Mouse (Mus musculus) T-cell, adult 2 months (primary cell): ENCODE data around the gene Gas2l1.

Experiments
- DNase-seq: peaks from one replicate; pipeline ENCODE4 v3.0.0; 2022; ENCODE audit warnings: low spot score

Gene Gas2l1

DNA sequence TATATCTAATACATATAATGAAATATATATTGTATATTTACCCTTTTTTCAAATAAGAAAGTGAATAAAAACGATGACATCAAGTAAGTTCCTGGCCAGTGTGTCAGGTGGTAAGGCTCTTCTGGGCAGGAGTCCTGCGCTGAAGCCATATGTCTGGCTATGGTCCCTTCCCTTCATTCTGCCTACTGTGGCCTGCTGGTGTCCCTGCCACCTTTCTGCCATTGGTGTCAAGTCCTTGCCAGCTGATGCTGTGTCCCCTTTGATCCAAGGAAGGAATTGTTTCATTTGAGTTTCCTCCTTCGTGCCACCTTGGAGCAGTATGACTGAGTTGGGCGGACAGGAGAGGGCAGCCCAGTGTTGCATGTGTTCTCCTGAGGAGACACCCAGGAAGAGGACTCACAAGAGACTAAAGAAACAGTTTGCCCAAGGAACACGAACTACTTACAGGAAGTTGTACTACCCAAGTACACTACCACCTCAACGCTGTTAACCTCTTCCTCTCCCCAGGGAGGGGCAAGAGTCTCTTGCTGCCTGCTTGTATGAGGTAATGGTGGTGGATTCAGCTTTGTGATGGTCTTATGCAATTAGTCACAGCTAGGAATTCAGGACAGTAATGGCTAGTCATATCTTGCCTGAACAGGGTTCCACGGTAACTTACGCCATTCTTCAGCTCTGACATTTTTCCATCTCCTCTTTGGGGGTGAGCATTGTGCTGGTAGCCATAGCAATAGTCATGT, 22.3 kb downstream of the Gas2l1 start:
- DNase-seq, result no peak

DNA sequence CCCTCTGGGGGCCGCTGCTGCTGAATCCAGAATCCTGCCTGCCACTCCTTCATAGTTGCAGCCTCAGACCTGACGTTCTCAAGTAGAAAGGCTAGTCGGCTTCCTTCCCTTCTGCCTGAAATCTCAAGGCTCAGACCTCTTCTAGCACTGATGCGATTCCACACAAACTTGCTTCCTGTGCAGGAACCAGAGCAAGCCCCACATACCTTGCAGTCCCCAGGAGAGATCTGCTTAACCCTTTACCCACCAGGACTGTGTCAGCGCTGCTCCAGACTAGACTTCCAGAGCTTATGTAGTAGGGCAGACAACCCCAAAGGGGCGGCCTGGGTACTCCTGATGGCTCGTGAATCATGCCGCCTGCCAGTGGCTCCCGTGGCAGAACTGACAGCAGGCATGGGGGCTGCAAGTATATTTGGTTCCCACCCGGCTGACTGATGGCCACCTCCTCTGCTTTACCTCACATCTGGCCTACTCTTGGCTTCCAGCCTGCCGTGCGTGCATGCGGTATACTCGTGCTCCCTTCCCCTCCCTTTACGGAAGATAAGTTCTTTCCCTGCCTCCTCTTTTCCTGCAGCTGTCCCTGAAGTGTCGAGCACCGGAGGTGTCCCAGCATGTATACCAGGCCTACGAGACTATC, 23.9 kb downstream of the Gas2l1 start:
- DNase-seq, result no peak

DNA sequence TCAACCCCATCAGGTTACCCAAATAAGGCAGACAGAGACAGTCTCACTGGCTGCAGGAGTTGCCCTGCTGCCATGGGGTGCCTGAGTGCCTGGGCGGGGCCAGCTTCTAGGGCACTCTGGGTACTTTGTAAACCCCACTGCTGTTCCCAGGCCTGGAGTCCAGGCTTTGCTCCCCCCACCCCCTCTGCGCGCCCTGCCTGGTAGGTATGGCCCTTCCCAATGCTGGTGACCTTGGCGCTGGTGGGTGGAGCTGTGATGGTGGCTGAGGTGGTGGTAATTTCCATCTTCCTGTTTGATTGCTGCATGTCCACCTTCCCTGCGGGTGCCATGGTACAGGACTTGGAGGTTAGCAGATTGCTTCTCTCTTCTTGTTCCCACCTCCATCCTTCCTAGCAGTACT, 24.5 kb downstream of the Gas2l1 start:
- DNase-seq, result no peak

DNA sequence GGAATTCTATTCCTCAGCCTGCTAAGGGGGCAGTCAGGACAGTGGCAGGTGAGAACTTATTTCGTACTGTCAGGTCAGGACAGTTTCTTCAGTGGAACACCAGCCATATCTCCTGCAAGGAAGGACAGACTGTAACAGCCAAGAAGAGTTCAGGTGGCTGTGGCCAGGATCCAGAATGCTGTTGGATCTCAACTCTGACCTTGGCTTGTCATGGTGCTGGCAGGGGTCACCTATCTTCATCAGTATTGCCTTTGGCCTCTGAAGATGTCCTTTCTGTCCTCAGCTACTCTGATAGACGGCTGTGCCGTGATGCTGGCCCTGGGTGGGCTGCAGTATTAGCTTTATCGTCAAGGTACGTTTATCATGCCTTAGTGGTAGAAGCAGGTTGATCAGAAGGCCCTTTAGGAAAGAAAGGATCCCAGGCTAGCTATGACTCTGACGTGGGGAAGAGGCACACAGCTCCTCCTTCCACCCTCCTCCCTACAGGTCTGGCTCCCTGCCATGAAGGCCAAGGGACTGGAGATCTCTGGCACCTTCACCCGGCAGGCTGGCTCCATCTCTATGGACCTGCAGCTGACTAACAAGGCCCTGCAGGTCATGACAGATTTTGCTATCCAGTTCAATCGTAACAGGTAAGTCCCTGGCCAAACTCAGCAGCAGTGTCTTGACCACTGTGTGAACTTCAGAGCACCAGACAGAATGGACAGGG, 27.8 kb downstream of the Gas2l1 start:
- DNase-seq, result no peak

DNA sequence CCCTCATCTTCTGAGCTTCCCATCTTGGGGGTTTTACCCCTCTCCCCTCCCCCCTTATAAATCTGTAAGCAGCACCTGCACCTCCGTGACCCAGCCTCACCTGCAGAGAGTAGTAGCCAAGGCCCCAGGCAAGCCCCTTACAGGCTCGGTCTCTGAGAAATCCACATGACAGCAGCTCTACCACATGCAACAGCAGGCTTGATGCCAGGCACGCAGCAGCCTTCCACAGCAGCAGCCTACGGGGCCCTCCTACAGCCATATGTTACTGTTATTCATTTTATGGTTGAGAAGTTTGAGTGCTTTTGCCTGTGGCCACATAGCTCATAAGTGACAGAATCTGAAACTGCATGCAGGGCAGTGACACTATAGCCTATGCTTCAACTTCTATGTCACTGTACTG, 29.7 kb downstream of the Gas2l1 start:
- DNase-seq, result no peak

DNA sequence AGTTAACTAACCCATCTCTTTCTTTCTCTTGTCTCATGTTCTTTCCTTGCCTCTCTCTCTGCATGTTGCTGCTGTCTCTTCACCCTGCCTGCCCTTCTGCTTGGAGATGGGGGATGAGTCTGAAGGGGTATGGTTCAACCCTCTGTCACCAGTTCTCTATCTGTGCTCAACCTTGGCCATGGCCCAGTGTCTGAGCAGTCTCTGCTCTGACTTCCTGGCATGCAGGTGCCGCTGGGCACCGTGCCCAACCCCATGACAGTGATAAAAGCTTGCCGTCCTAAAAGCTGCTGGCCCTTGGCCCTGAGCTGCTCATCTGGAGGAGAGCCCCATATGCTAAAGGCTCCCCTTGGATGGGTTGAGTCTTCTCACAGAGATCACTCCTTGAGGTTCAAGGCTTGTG, 32.0 kb downstream of the Gas2l1 start:
- no peak for DNase-seq

DNA sequence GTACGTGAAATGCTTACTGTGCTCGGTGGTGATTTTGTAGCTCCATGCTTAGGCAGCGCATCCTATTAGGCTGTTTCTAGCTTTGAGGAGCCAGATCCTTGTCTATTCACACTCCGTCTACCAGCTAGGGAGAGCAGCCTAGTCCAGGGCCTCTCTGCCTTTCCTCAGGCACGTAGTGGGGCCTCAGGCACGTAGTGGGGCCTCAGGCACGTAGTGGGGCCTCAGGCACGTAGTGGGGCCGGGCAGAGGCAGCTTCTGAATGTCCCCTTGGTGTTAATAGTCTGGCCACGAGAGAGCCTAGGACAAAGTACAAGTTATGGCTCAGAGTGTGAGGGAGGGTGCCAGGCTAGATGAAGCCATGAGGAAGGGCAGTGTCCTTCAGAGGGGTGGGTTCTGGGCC, 32.4 kb downstream of the Gas2l1 start:
- no peak for DNase-seq

DNA sequence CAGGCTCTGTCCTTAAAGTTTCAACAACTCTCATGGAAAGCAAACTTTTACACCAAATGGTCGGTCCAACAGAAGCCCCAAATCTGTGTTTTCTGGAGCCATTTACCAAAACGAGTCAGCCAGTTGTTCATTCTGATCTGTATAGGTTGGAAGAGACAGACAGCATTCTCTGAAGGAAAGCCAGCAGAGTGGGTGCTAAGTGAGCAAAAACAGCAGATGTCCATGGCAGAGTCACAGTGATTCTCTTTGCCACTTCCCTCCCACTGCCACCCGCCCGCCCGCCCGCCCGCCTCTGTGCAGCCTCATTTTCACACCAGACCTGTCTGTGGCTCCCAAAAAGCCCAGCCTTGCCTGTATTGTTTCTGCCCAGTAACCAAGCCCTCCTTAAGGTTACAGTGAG, 36.9 kb downstream of the Gas2l1 start:
- no peak for DNase-seq

DNA sequence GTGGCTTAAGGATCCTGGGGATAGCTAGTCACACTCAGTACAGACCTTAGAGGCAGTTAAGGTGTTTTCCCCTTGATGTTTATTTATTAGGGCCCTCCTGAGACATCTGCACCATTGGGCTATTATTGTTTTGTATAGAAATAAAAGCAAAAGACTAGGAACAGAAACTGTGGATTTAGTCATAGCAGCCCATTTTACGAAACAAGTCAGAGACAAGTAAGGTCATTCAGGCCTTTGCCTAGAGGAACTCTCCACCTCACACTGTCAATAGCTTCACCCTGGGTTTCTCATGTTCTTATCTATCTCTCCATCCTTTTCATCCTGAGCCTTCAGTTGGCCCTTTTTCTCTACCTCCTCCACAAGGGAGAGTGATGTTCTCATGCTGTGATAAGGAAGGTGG, 40.0 kb downstream of the Gas2l1 start:
- DNase-seq, result no peak

DNA sequence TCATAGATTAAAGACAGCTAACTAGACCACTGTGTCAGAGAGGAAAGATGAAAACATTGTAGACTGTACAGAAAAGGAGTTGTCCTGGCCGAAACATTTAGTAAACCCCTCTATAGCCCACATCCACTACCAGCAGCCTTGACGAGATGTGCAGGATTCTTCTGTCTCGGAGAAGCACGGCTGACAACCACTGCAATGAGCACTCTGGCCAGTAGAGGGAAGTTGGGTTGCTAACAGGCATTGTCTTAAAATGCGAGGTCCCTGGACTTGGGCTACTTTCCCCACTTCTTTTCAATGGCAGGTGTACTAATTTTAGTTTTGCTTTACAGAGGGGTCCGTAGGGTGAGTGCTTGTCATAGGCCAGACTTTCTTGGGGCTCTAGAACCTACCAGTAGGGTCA, 47.6 kb downstream of the Gas2l1 start:
- no peak for DNase-seq

DNA sequence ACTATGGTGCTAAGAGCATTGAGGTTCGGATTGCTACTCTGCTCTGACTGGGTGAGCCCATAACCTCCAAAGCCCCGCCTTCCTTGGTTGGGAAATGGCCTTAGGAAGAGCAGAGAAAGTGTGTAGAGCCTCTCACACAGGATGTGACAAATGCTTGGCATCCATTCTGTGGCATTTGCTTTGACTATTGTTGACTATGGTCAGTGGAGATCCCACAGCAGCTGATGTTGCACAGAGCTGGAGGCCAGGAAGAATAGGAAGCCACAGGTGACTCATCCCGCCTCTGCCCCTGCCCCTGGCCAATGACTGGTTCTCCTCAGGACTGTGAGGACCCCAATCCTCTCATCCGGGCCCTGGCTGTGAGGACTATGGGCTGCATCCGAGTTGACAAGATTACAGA, 48.8 kb downstream of the Gas2l1 start:
- DNase-seq, result no peak

DNA sequence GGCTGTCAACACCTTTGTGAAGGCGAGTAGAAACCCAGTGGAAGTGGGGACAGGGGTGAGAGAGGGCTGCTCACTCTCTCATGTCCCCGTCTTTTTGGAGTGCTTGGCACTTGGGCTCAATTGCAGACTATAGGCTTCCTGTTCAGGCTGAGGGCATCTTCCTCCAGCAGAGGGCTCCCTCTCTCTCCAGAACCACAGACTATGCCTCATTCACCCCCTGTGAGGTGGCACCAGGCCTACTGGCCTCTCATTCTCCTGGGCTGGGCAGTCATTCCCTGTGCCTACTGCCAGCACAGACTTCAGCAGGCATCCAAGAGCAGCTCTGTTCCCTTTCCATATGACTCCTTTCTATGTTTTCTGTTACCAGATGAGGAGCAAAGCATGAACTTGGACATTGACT, 49.4 kb downstream of the Gas2l1 start:
- DNase-seq, result no peak

DNA sequence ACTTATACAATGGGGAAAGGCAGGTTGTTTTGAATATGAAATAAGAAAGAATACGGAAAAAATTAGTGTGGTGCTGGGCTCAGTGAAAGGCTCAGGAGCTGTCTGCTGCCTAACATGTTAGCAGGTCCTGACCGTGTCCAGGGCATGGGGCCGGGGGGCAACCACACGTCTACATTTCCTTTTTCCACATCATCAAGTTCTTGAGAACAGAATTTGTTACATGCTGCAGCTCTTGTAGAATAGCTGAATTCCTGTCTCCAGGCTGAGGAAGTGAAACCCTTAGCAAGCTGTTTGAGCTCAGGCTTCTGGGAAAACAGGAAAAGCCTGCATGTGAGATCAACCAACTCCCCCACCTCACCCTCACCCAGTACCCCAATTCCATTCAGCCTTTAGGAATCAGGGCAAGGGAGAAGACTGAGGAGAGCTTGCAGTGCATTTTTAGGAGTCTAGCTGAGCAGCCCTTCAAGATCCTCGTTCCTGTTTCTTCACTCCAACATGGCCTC, 52.9 kb downstream of the Gas2l1 start:
- DNase-seq, result no peak

DNA sequence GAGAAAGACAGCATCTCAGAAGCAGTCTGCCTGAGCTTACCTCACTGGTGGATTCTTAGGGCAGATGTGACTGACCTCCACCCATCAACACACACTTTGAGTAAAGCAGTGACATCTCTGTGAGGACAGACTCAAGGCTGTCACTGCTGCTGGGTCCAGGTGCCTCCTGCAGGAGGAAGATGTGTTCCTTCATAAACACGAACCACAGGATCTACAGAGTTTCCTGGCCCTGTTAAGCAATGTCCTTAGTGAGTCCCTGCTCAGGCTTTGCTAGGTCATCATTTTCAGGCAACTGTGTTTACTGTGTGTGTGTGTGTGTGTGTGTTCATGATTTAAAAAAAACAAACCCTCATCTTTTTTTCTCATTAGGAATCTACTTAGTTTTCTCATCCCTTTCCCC, 53.6 kb downstream of the Gas2l1 start:
- no peak for DNase-seq

DNA sequence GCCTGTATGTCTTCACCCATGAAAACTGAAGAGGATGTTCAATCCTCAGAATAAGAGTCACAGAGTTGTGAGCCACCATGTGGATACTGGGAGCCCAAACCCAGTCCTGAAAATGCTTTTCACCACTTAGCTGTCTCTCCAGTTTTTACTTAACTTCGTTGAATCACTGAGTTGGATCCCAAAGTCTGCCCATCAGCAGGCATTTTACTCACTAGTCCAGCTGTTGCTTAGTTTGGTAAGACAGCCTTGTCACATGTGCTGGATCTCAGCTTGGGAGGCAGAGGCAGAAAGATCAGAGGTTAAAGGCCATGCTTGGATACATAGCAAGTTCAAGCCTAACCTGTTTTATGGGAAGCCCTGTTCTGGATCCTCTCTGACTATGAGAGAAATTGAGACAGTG, 54.9 kb downstream of the Gas2l1 start:
- DNase-seq, result no peak

DNA sequence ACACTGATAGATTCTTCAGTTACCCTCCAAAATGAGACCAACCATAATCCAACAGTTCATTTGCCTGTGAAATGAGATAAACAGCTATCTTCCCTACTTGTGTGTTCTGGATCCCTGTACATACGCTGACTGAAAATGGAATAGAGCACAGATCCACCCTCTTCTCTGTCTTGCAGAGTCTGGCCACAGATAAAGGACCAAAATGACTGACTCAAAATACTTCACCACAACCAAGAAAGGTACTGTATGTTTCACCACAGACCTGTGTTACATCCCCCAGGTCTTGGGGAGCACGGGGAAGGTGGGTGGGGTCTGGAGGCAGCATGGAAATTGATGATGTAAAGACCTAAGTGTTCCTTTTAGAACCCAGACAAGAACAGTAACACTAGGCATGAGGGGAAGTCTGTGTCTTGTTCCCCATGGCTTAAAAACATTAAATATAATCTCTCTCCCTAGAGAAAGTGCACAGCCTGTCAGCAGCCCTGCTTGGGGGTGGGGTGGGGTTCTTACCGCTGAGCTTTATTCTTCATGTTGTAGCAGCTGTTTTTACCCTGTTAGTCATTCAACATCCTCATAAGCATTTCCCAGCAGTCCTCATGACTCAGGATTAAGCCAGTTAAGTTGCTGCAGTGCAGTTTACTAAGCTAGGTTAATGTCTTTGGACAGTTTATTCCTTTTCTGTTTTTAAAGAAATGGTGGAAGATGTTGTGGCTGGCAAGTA, 55.6 kb downstream of the Gas2l1 start:
- no peak for DNase-seq

DNA sequence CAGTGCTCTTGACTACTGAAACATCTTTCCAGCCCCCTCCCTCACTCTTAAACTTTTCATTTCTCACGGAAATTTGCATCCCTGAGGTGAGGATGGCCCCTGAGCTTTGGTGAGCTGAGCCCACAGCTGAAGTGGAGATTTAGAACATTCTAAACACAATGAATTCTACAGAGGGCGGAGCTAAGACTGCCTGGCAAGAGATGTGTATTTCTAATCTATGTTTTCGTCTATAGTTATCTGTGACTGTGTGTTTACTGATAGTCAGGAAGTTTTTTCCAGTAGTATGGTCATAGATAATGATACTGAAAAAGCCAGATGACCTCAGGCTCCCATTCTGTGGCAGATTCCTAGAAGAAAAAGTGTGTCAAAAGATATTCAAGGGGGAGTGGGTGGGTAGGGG, 56.3 kb downstream of the Gas2l1 start:
- DNase-seq, result no peak

DNA sequence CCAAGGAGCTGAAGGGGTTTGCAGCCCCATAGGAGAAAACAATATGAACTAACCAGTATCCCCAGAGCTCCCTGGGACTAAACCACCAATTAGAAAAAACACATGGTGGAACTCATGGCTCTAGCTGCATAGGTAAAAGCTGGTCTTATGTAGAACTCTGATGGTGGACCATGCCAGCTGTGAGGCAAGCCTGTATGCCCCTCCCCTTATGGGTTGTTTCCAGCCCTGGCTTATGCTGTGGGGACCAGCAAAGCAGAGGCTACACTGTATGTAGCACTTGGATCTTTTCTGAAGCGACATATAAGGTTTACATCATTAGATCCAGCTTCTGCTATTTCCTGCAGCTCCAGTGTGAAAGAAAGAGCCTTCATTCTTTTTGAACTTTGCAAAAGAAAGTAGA, 57.9 kb downstream of the Gas2l1 start:
- DNase-seq, result no peak

DNA sequence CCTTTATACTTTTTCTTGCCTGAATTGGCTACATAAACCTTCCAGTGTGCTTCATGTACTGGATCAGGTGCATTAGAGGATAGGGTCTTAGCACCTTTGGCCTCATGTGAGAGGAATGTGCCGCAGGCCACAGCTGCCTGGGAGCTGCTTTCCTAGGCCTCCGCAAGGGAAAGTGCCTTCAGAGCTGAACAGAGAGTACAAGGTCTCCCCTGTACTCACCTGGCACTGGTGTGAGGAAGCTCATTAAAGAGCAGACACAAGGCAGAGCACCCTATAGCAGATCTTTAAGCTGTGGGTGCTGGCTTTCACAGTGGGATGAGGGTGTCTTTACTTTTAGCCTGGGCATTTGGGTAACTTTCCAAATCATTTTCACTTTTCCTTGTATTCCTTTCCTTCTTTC, 59.6 kb downstream of the Gas2l1 start:
- DNase-seq, result no peak
